Mouse (Mus musculus): ENCODE measurements around the gene Tecr.
"Not testable (repeated sequence)": the region's sequence is repeated elsewhere in the genome, so short reads cannot be mapped to it uniquely, and the experiment has no call there.

Tecr gene

GRCm38 (mm10) chr8:83618566-83618965, 10.8 kb upstream of the Tecr start:
- DNase-seq (ENCODE audit: low read depth, low spot score): no peak

GRCm38 (mm10) chr8:83617111-83617510, 9.3 kb upstream of the Tecr start:
- DNase-seq (ENCODE audit: low read depth, low spot score): no peak

GRCm38 (mm10) chr8:83616625-83617024, 8.9 kb upstream of the Tecr start:
- no peak for DNase-seq (ENCODE audit: low read depth, low spot score)

GRCm38 (mm10) chr8:83613695-83614094, 5.9 kb upstream of the Tecr start:
- DNase-seq (ENCODE audit: low read depth, low spot score): no peak

GRCm38 (mm10) chr8:83611921-83612320, 4.2 kb upstream of the Tecr start:
- DNase-seq (ENCODE audit: low read depth, low spot score): no peak

- DNase-seq (ENCODE audit: low read depth, low spot score): peak; percentile 11
Observed at GRCm38 (mm10) chr8:83609547-83610180, 1.9 kb upstream of the Tecr start.

- DNase-seq (ENCODE audit: low read depth, low spot score): no peak
Observed at GRCm38 (mm10) chr8:83609086-83609485, 1.3 kb upstream of the Tecr start.

- peak; percentile 91 for DNase-seq (ENCODE audit: low read depth, low spot score)
Observed at GRCm38 (mm10) chr8:83608398-83608829, 643 bp upstream of the Tecr start.

GRCm38 (mm10) chr8:83602650-83603029, 5.1 kb downstream of the Tecr start:
- DNase-seq (ENCODE audit: low read depth, low spot score): no peak

GRCm38 (mm10) chr8:83599814-83600213, 8.0 kb downstream of the Tecr start:
- DNase-seq (ENCODE audit: low read depth, low spot score): no peak

GRCm38 (mm10) chr8:83598146-83598545, 9.6 kb downstream of the Tecr start:
- DNase-seq (ENCODE audit: low read depth, low spot score): no peak

- DNase-seq (ENCODE audit: low read depth, low spot score): peak; percentile 72
Observed at GRCm38 (mm10) chr8:83596369-83596768, 11.4 kb downstream of the Tecr start.

GRCm38 (mm10) chr8:83595050-83595345, 12.8 kb downstream of the Tecr start:
- DNase-seq (ENCODE audit: low read depth, low spot score): not testable (repeated sequence)

GRCm38 (mm10) chr8:83594167-83595049, 13.4 kb downstream of the Tecr start:
- DNase-seq (ENCODE audit: low read depth, low spot score): peak; percentile 98

GRCm38 (mm10) chr8:83593325-83594166, 14.2 kb downstream of the Tecr start:
- peak; percentile 67 for DNase-seq (ENCODE audit: low read depth, low spot score)

- DNase-seq (ENCODE audit: low read depth, low spot score): no peak
Observed at GRCm38 (mm10) chr8:83592682-83593081, 15.1 kb downstream of the Tecr start.

- no peak for DNase-seq (ENCODE audit: low read depth, low spot score)
Observed at GRCm38 (mm10) chr8:83590488-83591023, 17.2 kb downstream of the Tecr start.

GRCm38 (mm10) chr8:83588886-83589285, 18.9 kb downstream of the Tecr start:
- no peak for DNase-seq (ENCODE audit: low read depth, low spot score)

- no peak for DNase-seq (ENCODE audit: low read depth, low spot score)
Observed at GRCm38 (mm10) chr8:83587644-83588043, 20.1 kb downstream of the Tecr start.

- DNase-seq (ENCODE audit: low read depth, low spot score): no peak
Observed at GRCm38 (mm10) chr8:83585333-83585732, 22.4 kb downstream of the Tecr start.

- peak; percentile 33 for DNase-seq (ENCODE audit: low read depth, low spot score)
Observed at GRCm38 (mm10) chr8:83584771-83585170, 23.0 kb downstream of the Tecr start.

GRCm38 (mm10) chr8:83583236-83583635, 24.5 kb downstream of the Tecr start:
- no peak for DNase-seq (ENCODE audit: low read depth, low spot score)
